Mouse (Mus musculus): ENCODE data around the gene Ptpn21.

GRCm38 (mm10) chr12:98779148-98779547 is 41.9 kb upstream of the Ptpn21 start:
- TF ChIP-seq POLR2A (IDR thresholded peaks at IDR 0.05; ENCODE audit: borderline replicate concordance, low read depth, low read length) = no peak
- TF ChIP-seq CTCF (IDR thresholded peaks at IDR 0.05; ENCODE audit: low read depth, low read length) = 0 out of 2 replicates have a peak, but pooled peaks have one; percentile 13

Measured in bone marrow macrophage, adult 2 months (primary cell).